In genomic region chr10:62549523-62550166, GRCm38 (mm10) we compare ENCODE assay signal across 8 mouse cellular contexts. TPM values are rescaled to one million over a fixed set of nuclear protein-coding genes. Genes with fewer than 3 reads are reported as not detected.
DNase-seq lines count a peak whose midpoint lies in the region; ATAC-seq and TF ChIP-seq lines count a peak whose summit lies in the region.

No protein-coding gene starts in this region.

- no peak overlapping the region for H3K4me3 ChIP-seq in ES-E14 (ENCODE audit: insufficient read depth in 1 of 2, low read depth in 1 of 2, low read length in 2 of 2, poor library complexity in 1 of 2, severe bottlenecking in 1 of 2)
- H3K4me3 ChIP-seq in embryonic facial prominence, embryonic 14.5 days (ENCODE audit: low read depth, low read length), result no peak overlapping the region
- no peak overlapping the region for H3K4me3 ChIP-seq in heart, postnatal 0 days (ENCODE audit: low read depth, low read length)
- no peak overlapping the region for H3K4me3 ChIP-seq in layer of hippocampus, adult 2 months
- no peak overlapping the region for H3K4me3 ChIP-seq in lung, postnatal 0 days (ENCODE audit: low read depth, low read length)

- 27% methylated on average over 15 of the region's 16 CpGs for WGBS in embryonic facial prominence, embryonic 14.5 days
- WGBS in heart, postnatal 0 days, result 19% methylated on average over 15 of the region's 16 CpGs
- WGBS in lung, postnatal 0 days, result 23% methylated on average over 14 of the region's 16 CpGs

- no peaks in the 10 kb centered on the region for H3K9me3 ChIP-seq in ES-E14 (ENCODE audit: control insufficient read depth, insufficient read depth, low read depth, low read length)
- no peaks in the 10 kb centered on the region for H3K9me3 ChIP-seq in embryonic facial prominence, embryonic 14.5 days (ENCODE audit: control insufficient read depth, low read length)
- no peaks in the 10 kb centered on the region for H3K9me3 ChIP-seq in heart, postnatal 0 days (replicated peaks; ENCODE audit: control insufficient read depth, low read length)
- no peaks in the 10 kb centered on the region for H3K9me3 ChIP-seq in lung, postnatal 0 days (ENCODE audit: low read length)

- no peak overlapping the region for H3K4me2 ChIP-seq in embryonic facial prominence, embryonic 14.5 days (ENCODE audit: low read depth, low read length)
- peak overlapping the region; percentile 28; the same call in 1 of the 2 replicates for H3K4me2 ChIP-seq in heart, postnatal 0 days (ENCODE audit: low read depth, low read length)
- 0 out of 2 replicates have a peak overlapping the region, but pooled peaks have one; percentile 8 for H3K4me2 ChIP-seq in lung, postnatal 0 days (replicated peaks; ENCODE audit: low read depth, low read length)

- peaks cover 0 to 3% of the 10 kb centered on the region in 2 experiments; a peak in 1 of 4 replicates for H3K4me1 ChIP-seq in ES-E14 (ENCODE audit: control insufficient read depth in 2 of 2, insufficient read depth in 2 of 2, low read length in 2 of 2, poor library complexity in 1 of 2)
- H3K4me1 ChIP-seq in embryonic facial prominence, embryonic 14.5 days (ENCODE audit: control insufficient read depth, insufficient read depth, low read length), result no peaks in the 10 kb centered on the region
- no peaks in the 10 kb centered on the region; the same call in 1 of the 2 replicates for H3K4me1 ChIP-seq in heart, postnatal 0 days (ENCODE audit: control insufficient read depth, insufficient read depth)
- no peaks in the 10 kb centered on the region for H3K4me1 ChIP-seq in lung, postnatal 0 days (ENCODE audit: insufficient read depth, low read depth, low read length)

- peak; percentile 73 for DNase-seq in ES-E14 (ENCODE audit: low read depth, low spot score)
- DNase-seq in adrenal gland, postnatal 36 days, result peak; percentile 78 to 79
- peak; percentile 13 for DNase-seq in embryonic facial prominence, embryonic 14.5 days (ENCODE audit: low spot score)
- peak; percentile 66 for DNase-seq in heart, postnatal 0 days (ENCODE audit: low spot score)
- DNase-seq in layer of hippocampus, adult 2 months (ENCODE audit: low spot score in 2 of 2), result peak; percentile 46 to 67
- DNase-seq in lung, postnatal 0 days (ENCODE audit: low spot score), result peak; percentile 78
- DNase-seq in right cerebral cortex, postnatal 10 days (ENCODE audit: low spot score in 2 of 2), result peak; percentile 42 to 59
- DNase-seq in urinary bladder, postnatal 25 days (ENCODE audit: low spot score), result peak; percentile 78

- TF ChIP-seq CTCF in heart, postnatal 0 days (IDR thresholded peaks at IDR 0.05; ENCODE audit: low read depth), result peak; percentile 83
- peak; percentile 78 for TF ChIP-seq CTCF in layer of hippocampus, adult 2 months (conservative IDR thresholded peaks at IDR 0.05)
- peak; percentile 84 for TF ChIP-seq CTCF in lung, postnatal 0 days (IDR thresholded peaks at IDR 0.05)

- no peaks in the 10 kb centered on the region for H3K27me3 ChIP-seq in embryonic facial prominence, embryonic 14.5 days (replicated peaks; ENCODE audit: control insufficient read depth, insufficient read depth, low read length)
- H3K27me3 ChIP-seq in heart, postnatal 0 days (ENCODE audit: control insufficient read depth, insufficient read depth, low read length), result no peaks in the 10 kb centered on the region
- H3K27me3 ChIP-seq in lung, postnatal 0 days (replicated peaks; ENCODE audit: insufficient read depth, low read length), result no peaks in the 10 kb centered on the region

- H3K9ac ChIP-seq in ES-E14 (ENCODE audit: insufficient read depth, low read depth, low read length, poor library complexity, severe bottlenecking), result no peak overlapping the region
- H3K9ac ChIP-seq in embryonic facial prominence, embryonic 14.5 days (ENCODE audit: low read depth, low read length), result no peak overlapping the region
- no peak overlapping the region for H3K9ac ChIP-seq in heart, postnatal 0 days (replicated peaks; ENCODE audit: low read depth, low read length)
- H3K9ac ChIP-seq in lung, postnatal 0 days (replicated peaks; ENCODE audit: low read depth), result no peak overlapping the region

- H3K36me3 ChIP-seq in ES-E14 (ENCODE audit: control insufficient read depth, insufficient read depth, low read length, poor library complexity, severe bottlenecking), result no peaks in the 10 kb centered on the region
- H3K36me3 ChIP-seq in embryonic facial prominence, embryonic 14.5 days (ENCODE audit: control insufficient read depth, insufficient read depth, low read length), result peaks cover 5% of the 10 kb centered on the region
- no peaks in the 10 kb centered on the region for H3K36me3 ChIP-seq in heart, postnatal 0 days (replicated peaks; ENCODE audit: control insufficient read depth, insufficient read depth, low read length)
- H3K36me3 ChIP-seq in lung, postnatal 0 days (ENCODE audit: insufficient read depth, low read length), result no peaks in the 10 kb centered on the region

- TF ChIP-seq EP300 in heart, postnatal 0 days (IDR thresholded peaks at IDR 0.05; ENCODE audit: low read depth), result no peak
- TF ChIP-seq EP300 in lung, postnatal 0 days (IDR thresholded peaks at IDR 0.05), result no peak

- no peak for ATAC-seq in embryonic facial prominence, embryonic 14.5 days (ENCODE audit: low read depth)
- ATAC-seq in heart, postnatal 0 days (ENCODE audit: insufficient read depth, low read depth), result peak; percentile 74
- peak; percentile 71 for ATAC-seq in lung, postnatal 0 days

- no peak overlapping the region for H3K27ac ChIP-seq in ES-E14 (ENCODE audit: insufficient read depth, low read depth, low read length, poor library complexity, severe bottlenecking)
- H3K27ac ChIP-seq in embryonic facial prominence, embryonic 14.5 days (replicated peaks; ENCODE audit: low read depth, low read length), result no peak overlapping the region
- no peak overlapping the region for H3K27ac ChIP-seq in heart, postnatal 0 days (ENCODE audit: low read depth)
- H3K27ac ChIP-seq in layer of hippocampus, adult 2 months, result no peak overlapping the region
- H3K27ac ChIP-seq in lung, postnatal 0 days (ENCODE audit: low read length), result no peak overlapping the region

- in situ Hi-C loops in ES-E14 (cut with MboI; ENCODE audit: low sequenced_read_pairs in 2 of 2, unreplicated experiment in 2 of 2), result no loop called here

TF ChIP-seq in ES-E14, 5 proteins besides CTCF, POLR2A, EP300 and RAD21:
- no peak for TF ChIP-seq CHD2 (IDR thresholded peaks at IDR 0.05; ENCODE audit: low read depth, low read length)

RNA-seq across cellular contexts. Expression of gene Srgn, which starts 22.4 kb away (rescaled TPM):
- 5.4 and 33.6 TPM in 2 replicates for total RNA-seq in ES-E14 (2012; rRNA removed)
- 10 to 100 TPM; 40.5 to 65.4 TPM for total RNA-seq in adrenal gland, postnatal 36 days (2021)
- 32.4 and 38.8 TPM in 2 replicates for polyA plus RNA-seq in embryonic facial prominence, embryonic 14.5 days (2014; fragmentation: Nextera tagmentation; extraction: Ambion mirVana)
- 16.4 and 16.8 TPM in 2 replicates for total RNA-seq in heart, postnatal 0 days (2014; rRNA removed; ENCODE audit: low replicate concordance)
- polyA plus RNA-seq in heart, postnatal 0 days (2015; fragmentation: Nextera tagmentation; extraction: Ambion mirVana), result 19.1 and 21.8 TPM in 2 replicates
- total RNA-seq in layer of hippocampus, adult 2 months (2021), result 1 to 10 TPM; 4.7 to 6.9 TPM
- 215 and 245 TPM in 2 replicates for polyA plus RNA-seq in lung, postnatal 0 days (2015; fragmentation: Nextera tagmentation; extraction: Ambion mirVana)

RNA-seq across cellular contexts. Expression of gene Kif1bp, which starts 28.6 kb away (rescaled TPM):
- 12.7 and 17.3 TPM in 2 replicates for total RNA-seq in ES-E14 (2012; rRNA removed)
- 10 to 100 TPM; 54.4 to 56.1 TPM for total RNA-seq in adrenal gland, postnatal 36 days (2021)
- polyA plus RNA-seq in embryonic facial prominence, embryonic 14.5 days (2014; fragmentation: Nextera tagmentation; extraction: Ambion mirVana), result 43.1 and 45.4 TPM in 2 replicates
- total RNA-seq in heart, postnatal 0 days (2014; rRNA removed; ENCODE audit: low replicate concordance), result 28.2 and 36.9 TPM in 2 replicates
- 23.6 and 23.9 TPM in 2 replicates for polyA plus RNA-seq in heart, postnatal 0 days (2015; fragmentation: Nextera tagmentation; extraction: Ambion mirVana)
- 100 to 1,000 TPM; 214 to 216 TPM for total RNA-seq in layer of hippocampus, adult 2 months (2021)
- polyA plus RNA-seq in lung, postnatal 0 days (2015; fragmentation: Nextera tagmentation; extraction: Ambion mirVana), result 21.8 and 22.8 TPM in 2 replicates

RNA-seq across cellular contexts. Expression of gene Ddx21, which starts 52.4 kb away (rescaled TPM):
- 164 and 185 TPM in 2 replicates for total RNA-seq in ES-E14 (2012; rRNA removed)
- 10 to 100 TPM; 70.3 to 85.0 TPM for total RNA-seq in adrenal gland, postnatal 36 days (2021)
- 25.8 and 27.2 TPM in 2 replicates for polyA plus RNA-seq in embryonic facial prominence, embryonic 14.5 days (2014; fragmentation: Nextera tagmentation; extraction: Ambion mirVana)
- total RNA-seq in heart, postnatal 0 days (2014; rRNA removed; ENCODE audit: low replicate concordance), result 11.4 and 12.1 TPM in 2 replicates
- polyA plus RNA-seq in heart, postnatal 0 days (2015; fragmentation: Nextera tagmentation; extraction: Ambion mirVana), result 7.2 and 8.8 TPM in 2 replicates
- 10 to 100 TPM; 20.3 to 25.5 TPM for total RNA-seq in layer of hippocampus, adult 2 months (2021)
- polyA plus RNA-seq in lung, postnatal 0 days (2015; fragmentation: Nextera tagmentation; extraction: Ambion mirVana), result 8.2 and 9.0 TPM in 2 replicates

Comparison
In these comparisons a context has a peak if more than half of its experiments do, and no peak if none do; other contexts are left out.
1. DNase-seq: peak in every context shown above with its lines; median percentile 78 in adrenal gland, postnatal 36 days; 78 in lung, postnatal 0 days; 78 in urinary bladder, postnatal 25 days; 73 in ES-E14; 66 in heart, postnatal 0 days; 56 in layer of hippocampus, adult 2 months; 50 in right cerebral cortex, postnatal 10 days; 13 in embryonic facial prominence, embryonic 14.5 days.